Comparison of ENCODE assay signal across 25 mouse cellular contexts in the genomic region with DNA sequence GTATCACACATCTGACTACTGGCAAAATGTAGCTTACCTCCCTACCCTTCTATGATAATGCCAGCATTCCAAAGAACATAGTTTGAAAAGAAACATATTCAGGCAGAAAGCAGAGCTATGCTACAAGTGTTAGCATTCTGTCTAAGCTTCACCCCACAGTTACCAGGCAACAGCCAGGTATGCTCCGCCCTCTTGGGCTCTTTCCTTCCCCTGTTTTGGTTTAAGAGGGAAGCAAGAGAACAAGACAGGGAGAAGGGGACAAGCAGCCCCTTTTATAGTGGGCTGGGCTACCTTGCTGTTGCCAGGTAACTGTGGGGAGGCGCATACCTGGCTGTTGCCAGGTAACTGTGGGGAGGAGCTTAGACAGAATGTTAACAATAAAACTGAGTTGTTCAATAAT. TPM values are rescaled to one million over a fixed set of nuclear protein-coding genes. Genes with fewer than 3 reads are reported as not detected.
A peak's percentile ranks its signal among the peaks of the same experiment; 100 is the strongest.
DNase-seq lines count a peak whose midpoint lies in the region; ATAC-seq and TF ChIP-seq lines count a peak whose summit lies in the region.
"Had no signal": no experiment of that assay in that cellular context is flagged by ENCODE, and none has a peak within 500 bp of the region (broad histone marks: within the 10 kb centered on the region; RNA-seq: fewer than 3 reads in every experiment).

No protein-coding gene starts in this region.

- WGBS in lung, embryonic 15.5 days = 59% methylated on average over 2 of the region's 2 CpGs
- WGBS in midbrain, postnatal 0 days = 70% methylated on average over 2 of the region's 2 CpGs

- H3K27ac ChIP-seq in lung, embryonic 15.5 days = no peak overlapping the region
- no peak overlapping the region for H3K27ac ChIP-seq in midbrain, postnatal 0 days (ENCODE audit: low read depth, low read length)
- H3K27ac ChIP-seq: embryonic facial prominence, embryonic 15.5 days; forebrain, embryonic 10.5 days; gastrocnemius, adult 2 months; heart, adult 2 months; heart, embryonic 15.5 days; hindbrain, embryonic 10.5 days had no signal

- DNase-seq in lung, adult 18-20 months = peak; percentile 40 to 57
- DNase-seq in lung, postnatal 14 days = no peak
- DNase-seq in ES-CJ7 (ENCODE audit: low read depth, low spot score) = peak; percentile 47
- DNase-seq in lung, postnatal 25 days (ENCODE audit: low spot score) = peak; percentile 35
- no peak for DNase-seq in liver
- DNase-seq in midbrain, postnatal 0 days (ENCODE audit: low spot score) = no peak
- DNase-seq in right cerebral cortex, postnatal 25 days = no peak
- DNase-seq: adrenal gland, adult 8-10 months; adrenal gland, postnatal 36 days; cerebellum, adult 2 months; cerebellum, postnatal 10 days; gastrocnemius, adult 2 months; gastrocnemius, postnatal 25 days; heart, adult 2 months; heart, postnatal 14 days had no signal

- H3K9ac ChIP-seq in lung, embryonic 15.5 days = no peak overlapping the region
- H3K9ac ChIP-seq in midbrain, postnatal 0 days (replicated peaks; ENCODE audit: low read length, poor library complexity, severe bottlenecking) = no peak overlapping the region
- H3K9ac ChIP-seq: embryonic facial prominence, embryonic 15.5 days; heart, embryonic 15.5 days had no signal

- no peak for TF ChIP-seq CTCF in midbrain, postnatal 0 days (IDR thresholded peaks at IDR 0.05)

- no peaks in the 10 kb centered on the region for H3K27me3 ChIP-seq in lung, embryonic 15.5 days
- H3K27me3 ChIP-seq in midbrain, postnatal 0 days (ENCODE audit: insufficient read depth, low read length) = no peaks in the 10 kb centered on the region
- H3K27me3 ChIP-seq: embryonic facial prominence, embryonic 15.5 days; heart, embryonic 15.5 days had no signal

- H3K4me1 ChIP-seq in lung, embryonic 15.5 days = peaks cover 7% of the 10 kb centered on the region
- no peaks in the 10 kb centered on the region for H3K4me1 ChIP-seq in midbrain, postnatal 0 days (ENCODE audit: insufficient read depth, low read length)
- H3K4me1 ChIP-seq: embryonic facial prominence, embryonic 15.5 days had no signal

- peak; percentile 43; the same call in 1 of the 2 replicates for ATAC-seq in lung, embryonic 15.5 days (ENCODE audit: borderline replicate concordance, extremely low read depth, low FRiP score, low TSS enrichment)
- no peak for ATAC-seq in midbrain, postnatal 0 days (ENCODE audit: low FRiP score)
- ATAC-seq: forebrain, embryonic 14.5 days; hindbrain, embryonic 16.5 days; Patski had no signal

- no peak overlapping the region for H3K4me2 ChIP-seq in lung, embryonic 15.5 days
- no peak overlapping the region for H3K4me2 ChIP-seq in midbrain, postnatal 0 days (ENCODE audit: low read depth, low read length, poor library complexity, severe bottlenecking)
- H3K4me2 ChIP-seq: embryonic facial prominence, embryonic 15.5 days; heart, embryonic 11.5 days; heart, embryonic 15.5 days had no signal

- H3K4me3 ChIP-seq in lung, embryonic 15.5 days = no peak overlapping the region
- no peak overlapping the region for H3K4me3 ChIP-seq in midbrain, postnatal 0 days (ENCODE audit: low read depth, low read length)
- H3K4me3 ChIP-seq: embryonic facial prominence, embryonic 15.5 days; erythroblast, embryonic 14.5 days; forebrain, embryonic 10.5 days; gastrocnemius, adult 2 months; heart, adult 2 months; heart, embryonic 15.5 days; hindbrain, embryonic 10.5 days had no signal

- H3K36me3 ChIP-seq in lung, embryonic 15.5 days = no peaks in the 10 kb centered on the region
- no peaks in the 10 kb centered on the region for H3K36me3 ChIP-seq in midbrain, postnatal 0 days (ENCODE audit: insufficient read depth, low read length)
- H3K36me3 ChIP-seq: embryonic facial prominence, embryonic 15.5 days; forebrain, embryonic 10.5 days; heart, embryonic 15.5 days; hindbrain, embryonic 10.5 days had no signal

- H3K9me3 ChIP-seq in lung, embryonic 15.5 days = no peaks in the 10 kb centered on the region
- no peaks in the 10 kb centered on the region for H3K9me3 ChIP-seq in midbrain, postnatal 0 days (ENCODE audit: low read length)
- H3K9me3 ChIP-seq: embryonic facial prominence, embryonic 15.5 days; forebrain, embryonic 10.5 days; heart, embryonic 15.5 days; hindbrain, embryonic 10.5 days had no signal

RNA-seq across cellular contexts. Expression of gene Nectin3, which starts 4.0 kb away (rescaled TPM):
- 35.5 and 37.9 TPM in 2 replicates for polyA plus RNA-seq in lung, embryonic 15.5 days (2015; fragmentation: Nextera tagmentation; extraction: Ambion mirVana)
- 43.7 and 58.6 TPM in 2 replicates for total RNA-seq in midbrain, postnatal 0 days (2014; rRNA removed)
- 18.6 and 22.8 TPM in 2 replicates for polyA plus RNA-seq in midbrain, postnatal 0 days (2015; fragmentation: Nextera tagmentation; extraction: Ambion mirVana)
- polyA plus RNA-seq: erythroblast, embryonic 14.5 days had no signal

Comparison
In these comparisons a context has a peak if more than half of its experiments do, and no peak if none do; other contexts are left out.
1. DNase-seq: peak in lung, adult 18-20 months (2 of 2), ES-CJ7 (single experiment) and lung, postnatal 25 days (single experiment); none in lung, postnatal 14 days (single experiment), liver (single experiment), midbrain, postnatal 0 days (single experiment) and right cerebral cortex, postnatal 25 days (single experiment).